Mouse (Mus musculus) CH12.LX (cell line): ENCODE measurements around the gene A3galt2. TPM values are rescaled to one million over a fixed set of nuclear protein-coding genes. Genes with fewer than 3 reads are reported as not detected.

Source experiments
- DNase-seq: peaks from one replicate; pipeline ENCODE4 v3.0.0-alpha.2; 2013; ENCODE audit errors: extremely low read depth
- H3K27ac ChIP-seq: 2 replicates; pipeline ENCODE4 v1.5.1; 2012; ENCODE audit warnings: low read depth, mild to moderate bottlenecking, control low read depth, moderate library complexity; ENCODE audit not compliant: insufficient read depth
- H3K27me3 ChIP-seq: replicated peaks from 2 replicates; pipeline ENCODE3; 2012; ENCODE audit warnings: inconsistent platforms
- H3K36me3 ChIP-seq, 2 experiments: replicated peaks in 1 of 2; 2 replicates each; pipeline versions ENCODE3 to v1.6.1; 2012; ENCODE audit warnings: inconsistent platforms in 1 of 2, low read length in 1 of 2, mild to moderate bottlenecking in 1 of 2, mixed read lengths in 1 of 2, moderate library complexity in 1 of 2; ENCODE audit not compliant: control insufficient read depth in 1 of 2, insufficient read depth in 1 of 2
- H3K4me1 ChIP-seq, 2 experiments: 2 replicates each; pipeline ENCODE4 v1.6.1; 2012; ENCODE audit warnings: inconsistent platforms in 1 of 2, moderate library complexity in 1 of 2; ENCODE audit not compliant: insufficient read depth in 2 of 2, control insufficient read depth in 1 of 2
- H3K4me2 ChIP-seq: 2 replicates; pipeline ENCODE4 v1.6.1; 2012; ENCODE audit warnings: low read depth, mild to moderate bottlenecking, control low read depth; ENCODE audit not compliant: poor library complexity, insufficient read depth, severe bottlenecking
- H3K4me3 ChIP-seq, 3 experiments: fragments of 150-350 bp in 1 of 3; sonication (generic) in 1 of 3; replicated peaks in 1 of 3; 2 replicates each; pipeline versions ENCODE3 to v1.5.1; 2011 to 2012; ENCODE audit warnings: low read depth in 2 of 3, low read length in 2 of 3, mild to moderate bottlenecking in 2 of 3, moderate library complexity in 2 of 3, control low read depth in 1 of 3, improper control_type of control experiment in 1 of 3, inconsistent platforms in 1 of 3, mixed read lengths in 1 of 3; ENCODE audit not compliant: poor library complexity in 1 of 3
- H3K79me2 ChIP-seq: replicated peaks from 2 replicates; pipeline ENCODE4 v1.6.1; 2012; ENCODE audit warnings: mild to moderate bottlenecking, moderate library complexity; ENCODE audit not compliant: control insufficient read depth, poor library complexity, insufficient read depth, severe bottlenecking; ENCODE audit errors: extremely low read depth
- H3K9ac ChIP-seq: 2 replicates; pipeline ENCODE4 v1.6.1; 2012; ENCODE audit warnings: low read depth, mild to moderate bottlenecking, control low read depth, moderate library complexity; ENCODE audit not compliant: insufficient read depth
- H3K9me3 ChIP-seq: replicated peaks from 2 replicates; pipeline ENCODE3; 2012; ENCODE audit warnings: low read length, inconsistent platforms, mixed read lengths
- CHD1 ChIP-seq: IDR thresholded peaks from 2 replicates; pipeline ENCODE4 v1.6.1; 2012; ENCODE audit warnings: low read depth, low read length, improper control_type of control experiment, inconsistent platforms
- CTCF ChIP-seq, 2 experiments: IDR thresholded peaks in 1 of 2; conservative IDR thresholded peaks in 1 of 2; 2 replicates each; pipeline ENCODE4 v1.5.1; 2011 to 2012; ENCODE audit warnings: low read depth in 2 of 2, low read length in 2 of 2, improper control_type of control experiment in 1 of 2, inconsistent platforms in 1 of 2, mild to moderate bottlenecking in 1 of 2, moderate library complexity in 1 of 2
- EP300 ChIP-seq: IDR thresholded peaks from 2 replicates; pipeline ENCODE4 v1.6.1; 2011; ENCODE audit warnings: low read length, improper control_type of control experiment
- ETS1 ChIP-seq: conservative IDR thresholded peaks from 2 replicates; pipeline ENCODE4 v1.6.1; 2012; ENCODE audit warnings: low read depth, mild to moderate bottlenecking, inconsistent platforms, low read length, improper control_type of control experiment, moderate library complexity
- GABPA ChIP-seq: IDR thresholded peaks from 2 replicates; pipeline ENCODE4 v1.6.1; 2012; ENCODE audit warnings: low read depth, low read length, improper control_type of control experiment, inconsistent platforms; ENCODE audit not compliant: insufficient replicate concordance
- HCFC1 ChIP-seq: IDR thresholded peaks from 2 replicates; pipeline ENCODE4 v1.6.1; 2012; ENCODE audit warnings: low read depth, mild to moderate bottlenecking, inconsistent platforms, low read length, improper control_type of control experiment
- JUN ChIP-seq: IDR thresholded peaks from 2 replicates; pipeline ENCODE4 v1.6.1; 2011; ENCODE audit warnings: low read depth, mild to moderate bottlenecking, low read length, improper control_type of control experiment, moderate library complexity; ENCODE audit not compliant: insufficient read depth
- KAT2A ChIP-seq: IDR thresholded peaks from 2 replicates; pipeline ENCODE4 v1.6.1; 2012; ENCODE audit warnings: low read length, improper control_type of control experiment, inconsistent platforms; ENCODE audit not compliant: insufficient replicate concordance
- MAFK ChIP-seq: IDR thresholded peaks from 2 replicates; pipeline ENCODE4 v1.6.1; 2011; ENCODE audit warnings: low read length, improper control_type of control experiment; ENCODE audit not compliant: insufficient replicate concordance
- MAX ChIP-seq: IDR thresholded peaks from 2 replicates; pipeline ENCODE4 v1.6.1; 2011; ENCODE audit warnings: low read length, improper control_type of control experiment
- MAZ ChIP-seq: IDR thresholded peaks from 2 replicates; pipeline ENCODE4 v1.6.1; 2012; ENCODE audit warnings: low read depth, mild to moderate bottlenecking, inconsistent platforms, low read length, improper control_type of control experiment, moderate library complexity
- MEF2A ChIP-seq: IDR thresholded peaks from 2 replicates; pipeline ENCODE4 v1.6.1; 2014; ENCODE audit warnings: low read depth, mild to moderate bottlenecking, inconsistent platforms, low read length, improper control_type of control experiment, borderline replicate concordance
- POLR2A ChIP-seq: IDR thresholded peaks from 2 replicates; pipeline ENCODE4 v1.6.1; 2011; ENCODE audit warnings: low read depth, mild to moderate bottlenecking, improper control_type of control experiment, low read length
- POLR2AphosphoS2 ChIP-seq: IDR thresholded peaks from 2 replicates; pipeline ENCODE4 v1.6.1; 2011; ENCODE audit warnings: low read depth, low read length, improper control_type of control experiment
- SIN3A ChIP-seq: IDR thresholded peaks from 2 replicates; pipeline ENCODE4 v1.6.1; 2012; ENCODE audit warnings: low read length, improper control_type of control experiment, inconsistent platforms
- TCF12 ChIP-seq: IDR thresholded peaks from 2 replicates; pipeline ENCODE4 v1.6.1; 2014; ENCODE audit warnings: low read depth, mild to moderate bottlenecking, inconsistent platforms, low read length, improper control_type of control experiment
- USF1 ChIP-seq: IDR thresholded peaks from 2 replicates; pipeline ENCODE4 v1.6.1; 2014; ENCODE audit warnings: low read depth, mild to moderate bottlenecking, inconsistent platforms, low read length, improper control_type of control experiment
- ZKSCAN1 ChIP-seq: IDR thresholded peaks from 2 replicates; pipeline ENCODE4 v1.6.1; 2012; ENCODE audit warnings: low read depth, inconsistent platforms, low read length, improper control_type of control experiment, borderline replicate concordance
- dilution Hi-C: fragments of 300-500 bp; cut with MboI; formaldehyde crosslinking; loops from 2 replicates; pipeline ENCODE4 v1.14.3; 2020; ENCODE audit warnings: low sequenced_read_pairs; ENCODE audit not compliant: extremely low pct_unique_long_range_greater_than_20kb, extremely low pct_ligation_motif_present
- in situ Hi-C: fragments of 300-500 bp; cut with MboI; formaldehyde crosslinking; loops from 3 replicates; pipeline ENCODE4 v1.14.3; 2019; ENCODE audit warnings: low sequenced_read_pairs, low pct_ligation_motif_present, low pct_unique_long_range_greater_than_20kb, mixed read lengths
- polyA plus RNA-seq: library from polyadenylated mRNA; unstranded; fragments of >175 nt; gene quantifications from 2 replicates; pipeline ENCODE4 v1.2.1, GENCODE M21; 2012; ENCODE audit warnings: low read depth; ENCODE audit not compliant: insufficient read length
- total RNA-seq, 2 experiments: library from RNA; depleted of rRNA; stranded (reverse); fragments of 300-350 nt in 1 of 2; fragments of >200 nt in 1 of 2; gene quantifications; 2 replicates each; pipeline ENCODE4 v1.2.3; 2012 to 2014

Gene A3galt2
- total and polyA plus RNA-seq, 3 experiments: 0.04 to 0.11 TPM; not detected in 1

DNA sequence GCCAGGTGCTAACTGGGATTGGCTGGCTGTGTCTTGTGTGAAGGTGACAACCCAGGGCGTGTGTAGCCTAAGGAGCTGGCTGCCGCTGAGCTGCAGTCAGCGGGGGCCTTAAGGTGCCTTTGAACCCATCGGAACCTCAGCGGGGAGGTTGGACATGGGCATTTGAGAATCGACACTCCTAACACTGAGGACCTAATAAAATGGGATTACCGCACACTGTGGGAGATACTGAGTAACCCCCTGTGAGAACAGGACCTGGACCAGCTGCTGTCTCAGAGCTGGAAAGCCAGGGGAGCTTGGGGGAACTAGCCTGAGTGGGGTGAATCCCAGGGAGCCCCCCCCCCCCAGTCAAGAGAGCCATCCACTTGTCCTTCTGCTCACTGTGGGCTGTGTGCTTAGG, 1.6 kb upstream of the A3galt2 start:
- Histone ChIP-seq H3K4me2 (no peak overlapping the region), H3K4me3 (no peak overlapping the region), H3K27me3 (no peaks in the 10 kb centered on the region), H3K9ac (no peak overlapping the region), H3K36me3 (peaks cover 49 to 63% of the 10 kb centered on the region in 2 experiments), H3K27ac (no peak overlapping the region), H3K4me1 (peaks cover 3 to 17% of the 10 kb centered on the region in 2 experiments; a peak in 3 of 4 replicates), H3K9me3 (no peaks in the 10 kb centered on the region), H3K79me2 (no peaks in the 10 kb centered on the region)
- TF ChIP-seq MAZ: no peak
- no peak for TF ChIP-seq POLR2A
- no peak for TF ChIP-seq JUN
- no peak for TF ChIP-seq TCF12
- no peak for TF ChIP-seq MAX
- TF ChIP-seq USF1: no peak
- no peak for DNase-seq
- dilution Hi-C loops: no loop called here
- in situ Hi-C loops: no loop called here

GRCm38 (mm10) chr4:128755900-128756299, 736 bp downstream of the A3galt2 start:
- no peak overlapping the region for H3K27ac ChIP-seq

GRCm38 (mm10) chr4:128759214-128759613, 4.0 kb downstream of the A3galt2 start:
- DNase-seq: no peak
- peaks cover 0 to 8% of the 10 kb centered on the region in 2 experiments for H3K36me3 ChIP-seq
- no peak for TF ChIP-seq CTCF (conservative IDR thresholded peaks at IDR 0.05 in 1 of 2, IDR thresholded peaks at IDR 0.05 in 1 of 2; ENCODE audit: low read depth in 2 of 2, low read length in 2 of 2)
- no peak for TF ChIP-seq ZKSCAN1
- TF ChIP-seq ETS1: no peak
- TF ChIP-seq KAT2A: no peak
- TF ChIP-seq MEF2A: no peak
- TF ChIP-seq POLR2AphosphoS2: no peak
- TF ChIP-seq USF1: no peak
- TF ChIP-seq, all 38 proteins: peak for 0
- Histone ChIP-seq H3K4me2 (no peak overlapping the region), H3K4me1 (peaks cover 3 to 19% of the 10 kb centered on the region in 2 experiments; a peak in 3 of 4 replicates), H3K9me3 (peaks cover 11% of the 10 kb centered on the region), H3K79me2 (no peaks in the 10 kb centered on the region), H3K27ac (no peak overlapping the region), H3K9ac (no peak overlapping the region), H3K4me3 (no peak overlapping the region), H3K27me3 (no peaks in the 10 kb centered on the region)
- in situ Hi-C loops (no loop called here), dilution Hi-C loops (no loop called here)

More at GRCm38 (mm10) chr4:128755900-128756299, 736 bp downstream of the A3galt2 start:
- Histone ChIP-seq H3K4me1 (peaks cover 3 to 19% of the 10 kb centered on the region in 2 experiments; a peak in 3 of 4 replicates), H3K79me2 (no peaks in the 10 kb centered on the region), H3K4me3 (no peak overlapping the region), H3K4me2 (no peak overlapping the region), H3K27me3 (no peaks in the 10 kb centered on the region), H3K36me3 (peaks cover 30 to 40% of the 10 kb centered on the region in 2 experiments), H3K9ac (no peak overlapping the region), H3K9me3 (no peaks in the 10 kb centered on the region)
- DNase-seq: no peak
- dilution Hi-C loops: no loop called here
- in situ Hi-C loops: no loop called here
- TF ChIP-seq MAX (no peak), CHD1 (no peak), ZKSCAN1 (no peak), HCFC1 (no peak), GABPA (no peak), EP300 (no peak), MAZ (no peak), MAFK (no peak), ETS1 (no peak), JUN (no peak), SIN3A (no peak), CTCF (conservative IDR thresholded peaks at IDR 0.05 in 1 of 2, IDR thresholded peaks at IDR 0.05 in 1 of 2; ENCODE audit: low read depth in 2 of 2, low read length in 2 of 2) (no peak), USF1 (no peak)
